Mouse (Mus musculus) cerebellum, postnatal 36 days (tissue): ENCODE measurements around the gene Gm17622.

Experiments used
- DNase-seq, 2 experiments: peaks; one replicate each; pipeline ENCODE4 v3.0.0; 2021 to 2022; ENCODE audit warnings: mixed read lengths in 2 of 2

The Gm17622 gene

GRCm38 (mm10) chr13:96511893-96512292, 21.4 kb downstream of the Gm17622 start:
- no peak for DNase-seq

DNA sequence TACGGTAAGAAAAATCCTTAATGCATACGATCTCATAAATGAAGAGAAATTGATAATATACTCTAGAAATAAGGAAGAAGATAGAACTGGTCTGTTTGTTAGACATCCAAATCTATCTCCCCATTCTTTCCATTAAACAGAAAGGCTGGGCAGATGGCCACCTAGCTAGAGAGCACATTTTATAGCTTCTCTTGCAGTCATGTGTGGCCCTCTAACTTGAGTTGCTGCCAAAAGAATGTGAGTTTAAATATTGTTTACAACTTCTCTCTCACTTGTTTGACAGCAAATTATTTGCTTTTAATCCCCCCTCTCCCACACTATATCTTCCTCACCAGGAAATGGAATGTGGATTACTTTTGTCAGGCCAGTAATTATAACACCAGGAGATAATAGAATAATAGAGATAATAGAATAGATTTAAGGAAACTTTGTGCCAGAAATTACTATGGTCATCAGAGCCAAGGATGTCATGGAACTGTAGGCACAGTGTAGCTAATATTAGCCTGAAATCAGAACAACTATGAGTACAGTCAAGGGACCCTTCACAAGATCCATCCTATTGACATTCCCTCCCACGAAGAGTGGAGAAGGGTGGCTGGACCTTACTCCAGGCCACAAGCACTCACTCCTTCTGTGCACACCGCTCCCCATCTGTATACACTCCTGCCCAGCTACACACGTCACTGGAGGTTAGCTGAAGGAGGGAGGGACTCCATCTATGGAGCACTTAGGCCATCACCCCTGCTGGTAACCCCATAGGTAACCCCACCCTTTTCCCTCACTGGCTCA, 23.8 kb downstream of the Gm17622 start:
- no peak for DNase-seq

GRCm38 (mm10) chr13:96516249-96516648, 25.7 kb downstream of the Gm17622 start:
- DNase-seq: no peak

GRCm38 (mm10) chr13:96517335-96517734, 26.8 kb downstream of the Gm17622 start:
- DNase-seq: no peak

DNA sequence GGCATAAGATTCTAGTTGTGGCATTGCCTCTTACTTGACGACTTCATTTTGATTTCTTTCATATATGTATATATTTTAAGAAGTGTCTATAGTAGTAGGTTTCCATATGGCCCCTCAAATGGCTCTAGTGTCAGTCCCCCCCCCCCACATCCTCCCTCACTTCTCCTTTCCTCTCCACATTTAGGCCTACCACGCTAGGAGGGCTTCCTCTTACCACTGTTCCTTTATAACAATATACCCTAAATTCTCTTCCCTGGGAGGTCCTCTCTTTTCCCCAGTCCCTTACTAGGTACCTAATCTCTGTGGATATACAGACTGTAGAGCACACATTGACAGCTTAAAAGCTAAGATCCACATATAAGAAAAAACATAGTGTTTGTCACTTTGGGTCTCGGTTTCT, 30.8 kb downstream of the Gm17622 start:
- no peak for DNase-seq

GRCm38 (mm10) chr13:96527022-96527421, 36.5 kb downstream of the Gm17622 start:
- no peak for DNase-seq

DNA sequence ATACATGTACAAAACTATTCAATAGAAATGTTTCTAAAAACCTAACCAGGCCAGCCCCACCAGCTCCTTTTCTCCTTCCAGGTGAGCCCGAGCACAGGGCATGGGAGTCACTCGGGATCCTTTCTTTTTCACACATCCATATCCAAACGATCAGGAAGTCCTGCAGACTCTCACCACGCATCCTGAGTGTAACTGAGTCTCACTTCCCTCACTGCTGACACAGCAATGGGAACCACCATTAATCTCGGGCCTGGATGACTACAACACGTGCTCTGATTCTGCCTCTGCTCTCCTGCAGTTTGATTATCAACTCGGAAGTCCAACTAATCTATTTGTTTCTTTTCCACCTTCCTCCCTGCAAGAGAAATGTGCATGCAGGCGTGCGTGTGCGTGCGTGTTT, 37.3 kb downstream of the Gm17622 start:
- DNase-seq: no peak

DNA sequence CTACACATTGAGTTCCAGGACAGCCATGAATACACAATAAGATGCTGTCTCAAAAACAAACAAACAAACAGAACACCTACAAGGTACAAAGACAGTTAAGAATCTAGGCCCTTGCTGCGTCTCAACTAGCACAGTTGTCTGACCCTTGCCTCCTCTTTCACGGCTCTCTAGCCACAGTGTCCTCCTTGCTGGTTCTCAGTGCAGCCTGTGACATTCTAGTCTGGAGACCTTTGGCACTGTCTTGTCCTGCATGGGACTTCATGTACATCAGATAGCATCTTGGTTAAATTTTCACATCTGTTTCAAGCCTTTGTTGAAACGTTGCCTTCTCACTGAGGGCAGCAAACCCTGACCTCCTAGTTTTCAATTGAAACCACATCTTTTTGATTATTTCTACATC, 38.2 kb downstream of the Gm17622 start:
- DNase-seq: no peak

- DNase-seq: no peak
Measured at GRCm38 (mm10) chr13:96529542-96529941, 39.0 kb downstream of the Gm17622 start.

DNA sequence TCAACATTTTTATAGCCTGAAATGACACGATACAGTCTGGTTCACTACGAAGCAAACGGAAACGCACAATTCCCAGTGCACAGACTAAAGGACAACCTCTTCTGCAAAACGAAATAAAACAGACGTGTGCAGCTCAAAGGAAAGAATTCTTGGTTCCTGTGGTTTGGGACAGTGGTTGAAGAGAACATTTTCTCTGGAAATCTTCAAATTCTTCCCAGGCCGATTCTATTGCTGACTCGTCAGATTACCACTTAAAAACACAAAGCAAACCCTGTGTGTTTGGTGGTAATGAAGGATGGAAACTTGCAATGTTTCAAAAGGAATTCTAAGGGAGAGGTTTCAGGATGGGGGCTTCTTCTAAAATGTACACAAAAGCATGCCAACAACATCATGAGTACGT, 39.5 kb downstream of the Gm17622 start:
- no peak for DNase-seq

- no peak for DNase-seq
Measured at GRCm38 (mm10) chr13:96532176-96532575, 41.6 kb downstream of the Gm17622 start.

- DNase-seq: no peak
Measured at GRCm38 (mm10) chr13:96533742-96534141, 43.2 kb downstream of the Gm17622 start.

DNA sequence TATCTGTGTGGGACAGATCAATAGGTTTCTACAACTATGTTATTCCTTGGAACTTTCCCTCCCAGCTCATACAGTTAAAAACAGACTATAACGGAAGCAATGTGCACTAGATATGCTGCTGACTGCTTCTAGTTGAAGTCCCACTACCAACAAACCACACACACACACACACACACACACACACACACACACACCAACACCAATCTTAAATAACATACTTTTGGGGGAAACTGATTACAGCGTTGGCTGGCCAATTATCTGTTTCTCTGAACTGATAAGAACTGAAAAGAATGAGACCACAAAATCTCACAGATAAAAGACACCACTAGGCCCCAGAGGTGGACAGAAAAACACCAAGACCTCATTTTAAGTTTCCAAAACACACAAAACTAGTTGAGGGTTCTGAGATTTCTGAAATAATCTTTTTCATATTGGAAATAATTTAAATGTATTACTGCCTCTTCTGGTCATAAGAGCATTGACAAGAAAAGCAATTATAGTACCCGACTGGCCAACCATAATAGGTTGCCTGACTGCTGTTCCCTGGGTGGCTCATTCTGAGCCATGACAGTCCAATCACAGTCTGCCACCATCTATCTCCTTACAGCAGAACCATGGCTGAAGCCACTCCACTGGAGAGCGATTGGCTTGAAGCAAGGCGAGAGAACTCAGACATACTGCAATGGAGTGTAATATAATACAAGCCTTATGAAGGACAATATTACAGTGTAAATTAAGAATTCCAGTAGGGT, 46.5 kb downstream of the Gm17622 start:
- no peak for DNase-seq

DNA sequence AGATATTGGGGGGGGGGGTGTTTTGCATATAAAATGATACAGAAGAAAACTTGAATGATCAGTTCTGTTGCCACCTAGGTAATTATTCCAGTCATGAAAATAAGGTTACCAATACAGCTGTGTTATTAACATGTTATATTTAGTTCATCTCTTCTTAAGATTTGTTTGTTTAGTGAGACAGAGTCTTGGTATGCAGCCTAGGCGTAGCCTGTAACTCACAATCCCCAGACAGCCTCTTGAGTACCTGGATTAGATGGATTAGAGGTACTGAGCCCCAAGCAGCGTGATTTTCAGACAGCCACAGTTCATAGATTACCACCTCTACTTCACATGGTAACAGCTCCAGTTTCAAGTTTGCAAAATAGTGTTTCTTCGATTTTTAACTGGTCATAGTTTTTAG, 47.6 kb downstream of the Gm17622 start:
- no peak for DNase-seq
